Mouse (Mus musculus): ENCODE results near the gene Stk4.

- no peak for TF ChIP-seq POLR2A (IDR thresholded peaks at IDR 0.05; ENCODE audit: borderline replicate concordance, low read depth, low read length)
- TF ChIP-seq CTCF (IDR thresholded peaks at IDR 0.05; ENCODE audit: low read depth, low read length), result no peak
Measured at GRCm38 (mm10) chr2:164156158-164156557, 86.0 kb downstream of the Stk4 start.
